Mouse (Mus musculus) heart, embryonic 11.5 days (tissue): ENCODE data around the gene Gtpbp8. TPM values are rescaled to one million over a fixed set of nuclear protein-coding genes. Genes with fewer than 3 reads are reported as not detected.

Source experiments
- ATAC-seq: fragments of 200-750 bp; cut with Nextera tagmentation; replicated peaks from 2 replicates; pipeline ENCODE4 v1.8.0; 2017; ENCODE audit warnings: moderate library complexity; ENCODE audit not compliant: insufficient number of reproducible peaks, low FRiP score, low TSS enrichment
- H3K27ac ChIP-seq: fragments of 300-500 bp; sonication (generic); 2 replicates; pipeline ENCODE4 v1.5.1; 2014; ENCODE audit warnings: mild to moderate bottlenecking, low read depth, low read length
- H3K27me3 ChIP-seq: fragments of 300-500 bp; sonication (generic); 2 replicates; pipeline ENCODE4 v1.6.1; 2014; ENCODE audit warnings: mild to moderate bottlenecking, low read length, mixed read lengths; ENCODE audit not compliant: control insufficient read depth, insufficient read depth
- H3K36me3 ChIP-seq: fragments of 300-500 bp; sonication (generic); 2 replicates; pipeline ENCODE4 v1.6.1; 2014; ENCODE audit warnings: mild to moderate bottlenecking, low read length, moderate library complexity, mixed read lengths; ENCODE audit not compliant: control insufficient read depth, insufficient read depth
- H3K4me1 ChIP-seq: fragments of 300-500 bp; sonication (generic); 2 replicates; pipeline ENCODE4 v1.6.1; 2014; ENCODE audit warnings: low read length; ENCODE audit not compliant: control insufficient read depth, insufficient read depth
- H3K4me2 ChIP-seq: fragments of 300-500 bp; sonication (generic); 2 replicates; pipeline ENCODE4 v1.6.1; 2014; ENCODE audit warnings: mild to moderate bottlenecking, moderate library complexity
- H3K4me3 ChIP-seq: fragments of 300-500 bp; sonication (generic); 2 replicates; pipeline ENCODE4 v1.5.1; 2014; ENCODE audit warnings: low read depth, low read length
- H3K9ac ChIP-seq: fragments of 300-500 bp; sonication (generic); 2 replicates; pipeline ENCODE4 v1.6.1; 2014; ENCODE audit warnings: mild to moderate bottlenecking, low read depth, low read length, moderate library complexity
- H3K9me3 ChIP-seq: fragments of 300-500 bp; sonication (generic); replicated peaks from 2 replicates; pipeline ENCODE4 v1.6.1; 2016; ENCODE audit warnings: low read length; ENCODE audit not compliant: control insufficient read depth
- WGBS: fragments of 180-500 bp; shearing (Covaris S2); extraction: QIAGEN DNeasy Blood & Tissue Kit; methylation state at CpG from one replicate; pipeline ENCODE4 v1.1.7; 2014; ENCODE audit not compliant: insufficient replicate concordance; 5-methylcytosine and 5-hydroxymethylcytosine counted together
- polyA plus RNA-seq: library from polyadenylated mRNA; unstranded; fragments of >200 nt; fragmentation: Nextera tagmentation; extraction: Ambion mirVana; gene quantifications from 2 replicates; pipeline ENCODE4 v1.2.1, GENCODE M21; 2014

Gene Gtpbp8
- 22.2 and 24.8 TPM in 2 replicates for polyA plus RNA-seq

GRCm38 (mm10) chr16:44745866-44746562, at the start of gene Gtpbp8:
Gtpbp8 (minus strand) TSS chr16:44746363.
- WGBS = under 1% methylated on average over 47 of the region's 47 CpGs
- peaks cover 8% of the 10 kb centered on the region for H3K36me3 ChIP-seq
- peak within 1 kb of the TSS; percentile 89 for H3K4me2 ChIP-seq

GRCm38 (mm10) chr16:44794416-44794815, 48.3 kb upstream of the Gtpbp8 start:
- no peak for ATAC-seq
- no peaks in the 10 kb centered on the region for H3K27me3 ChIP-seq
- H3K4me3 ChIP-seq = no peak overlapping the region
- no peaks in the 10 kb centered on the region for H3K36me3 ChIP-seq
- H3K4me2 ChIP-seq = no peak overlapping the region
- no peaks in the 10 kb centered on the region for H3K4me1 ChIP-seq
- H3K9ac ChIP-seq = no peak overlapping the region
- no peaks in the 10 kb centered on the region for H3K9me3 ChIP-seq
- no peak overlapping the region for H3K27ac ChIP-seq

More at GRCm38 (mm10) chr16:44745866-44746562, at the start of gene Gtpbp8:
- Histone ChIP-seq H3K9me3 (no peaks in the 10 kb centered on the region), H3K4me3 (peak within 1 kb of the TSS; percentile 89), H3K4me1 (peaks cover 8% of the 10 kb centered on the region; the same call in 1 of the 2 replicates), H3K27me3 (no peaks in the 10 kb centered on the region), H3K27ac (peak within 1 kb of the TSS; percentile 94), H3K9ac (peak within 1 kb of the TSS; percentile 89)
- peak; percentile 87 for ATAC-seq

DNA sequence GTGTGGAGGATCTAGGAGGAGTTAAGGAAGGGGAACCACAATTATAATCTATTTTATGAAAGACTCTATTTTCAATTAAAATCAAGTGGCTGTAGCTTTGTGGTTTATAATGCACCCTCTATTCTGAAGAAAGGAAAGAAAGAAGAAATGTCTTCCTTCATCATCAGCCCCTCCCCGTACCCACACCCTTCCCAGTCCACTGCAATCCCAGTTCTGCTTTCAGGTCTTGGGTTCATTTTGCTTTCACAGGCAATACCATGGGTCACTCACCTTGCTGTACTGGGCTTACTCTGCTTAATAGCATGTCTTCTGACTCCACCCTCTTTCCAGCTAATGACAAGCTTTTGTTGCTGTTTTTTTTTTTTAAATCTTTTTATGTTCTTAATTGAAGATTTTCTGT, 40.8 kb upstream of the Gtpbp8 start:
- no peak overlapping the region for H3K4me3 ChIP-seq
- ATAC-seq = no peak
- H3K4me1 ChIP-seq = no peaks in the 10 kb centered on the region

DNA sequence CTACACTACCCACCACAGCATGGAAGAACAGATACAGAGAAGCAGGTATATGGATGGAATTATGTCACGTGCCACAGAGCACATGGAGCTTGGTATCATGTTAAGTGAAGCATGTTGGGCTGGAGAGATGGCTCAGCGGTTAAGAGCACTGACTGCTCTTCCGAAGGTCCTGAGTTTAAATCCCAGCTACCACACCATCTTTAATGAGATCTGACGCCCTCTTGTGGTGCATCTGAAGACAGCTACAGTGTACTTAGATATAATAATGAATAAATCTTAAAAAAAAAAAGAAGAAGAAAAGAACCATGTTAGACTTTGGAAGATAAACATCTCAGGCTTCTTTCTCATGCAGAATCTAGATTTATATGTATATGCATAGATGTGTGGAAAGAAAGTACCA, 34.6 kb upstream of the Gtpbp8 start:
- Histone ChIP-seq H3K36me3 (no peaks in the 10 kb centered on the region), H3K9me3 (no peaks in the 10 kb centered on the region), H3K4me2 (no peak overlapping the region), H3K4me3 (no peak overlapping the region), H3K27me3 (no peaks in the 10 kb centered on the region), H3K27ac (no peak overlapping the region), H3K9ac (no peak overlapping the region), H3K4me1 (no peaks in the 10 kb centered on the region)
- 70% methylated on average over 4 of the region's 4 CpGs for WGBS
- ATAC-seq = no peak

More for the DNA sequence above, 40.8 kb upstream of the Gtpbp8 start:
- 64% methylated on average over 1 of the region's 1 CpGs for WGBS
- Histone ChIP-seq H3K4me2 (no peak overlapping the region), H3K27ac (no peak overlapping the region), H3K9ac (no peak overlapping the region), H3K9me3 (no peaks in the 10 kb centered on the region), H3K27me3 (no peaks in the 10 kb centered on the region), H3K36me3 (no peaks in the 10 kb centered on the region)

- H3K36me3 ChIP-seq = no peaks in the 10 kb centered on the region
- no peaks in the 10 kb centered on the region for H3K4me1 ChIP-seq
- no peaks in the 10 kb centered on the region for H3K9me3 ChIP-seq
- ATAC-seq = no peak
- H3K9ac ChIP-seq = no peak overlapping the region
- no peaks in the 10 kb centered on the region for H3K27me3 ChIP-seq
- H3K4me2 ChIP-seq = no peak overlapping the region
- H3K27ac ChIP-seq = no peak overlapping the region
- no peak overlapping the region for H3K4me3 ChIP-seq
- 82% methylated on average over 5 of the region's 5 CpGs for WGBS
Observed at GRCm38 (mm10) chr16:44779494-44779893, 33.3 kb upstream of the Gtpbp8 start.

GRCm38 (mm10) chr16:44778538-44779147, 32.5 kb upstream of the Gtpbp8 start:
- Histone ChIP-seq H3K9ac (no peak overlapping the region), H3K9me3 (no peaks in the 10 kb centered on the region), H3K27me3 (no peaks in the 10 kb centered on the region), H3K4me2 (no peak overlapping the region; the same call in 1 of the 2 replicates), H3K36me3 (no peaks in the 10 kb centered on the region), H3K4me1 (no peaks in the 10 kb centered on the region), H3K27ac (no peak overlapping the region), H3K4me3 (no peak overlapping the region)
- WGBS = 65% methylated on average over 17 of the region's 17 CpGs
- no peak for ATAC-seq

- H3K4me2 ChIP-seq = no peak overlapping the region
- H3K27ac ChIP-seq = no peak overlapping the region
- no peaks in the 10 kb centered on the region for H3K27me3 ChIP-seq
- no peaks in the 10 kb centered on the region for H3K36me3 ChIP-seq
- H3K4me3 ChIP-seq = no peak overlapping the region
- no peak overlapping the region for H3K9ac ChIP-seq
- ATAC-seq = no peak
- WGBS = 83% methylated on average over 6 of the region's 6 CpGs
- H3K4me1 ChIP-seq = no peaks in the 10 kb centered on the region
- no peaks in the 10 kb centered on the region for H3K9me3 ChIP-seq
Observed at GRCm38 (mm10) chr16:44774201-44774600, 28.0 kb upstream of the Gtpbp8 start.

- Histone ChIP-seq H3K9me3 (no peaks in the 10 kb centered on the region), H3K4me2 (no peak overlapping the region), H3K4me3 (no peak overlapping the region), H3K4me1 (no peaks in the 10 kb centered on the region), H3K27ac (no peak overlapping the region), H3K36me3 (no peaks in the 10 kb centered on the region), H3K9ac (no peak overlapping the region), H3K27me3 (no peaks in the 10 kb centered on the region)
- ATAC-seq = no peak
- 59% methylated on average over 3 of the region's 3 CpGs for WGBS
Observed at GRCm38 (mm10) chr16:44773673-44774072, 27.5 kb upstream of the Gtpbp8 start.

GRCm38 (mm10) chr16:44772577-44772976, 26.4 kb upstream of the Gtpbp8 start:
- no peak overlapping the region for H3K4me2 ChIP-seq
- H3K27ac ChIP-seq = no peak overlapping the region
- no peak overlapping the region for H3K4me3 ChIP-seq
- no peaks in the 10 kb centered on the region for H3K4me1 ChIP-seq
- no peaks in the 10 kb centered on the region for H3K36me3 ChIP-seq
- H3K27me3 ChIP-seq = no peaks in the 10 kb centered on the region
- WGBS = 63% methylated on average over 6 of the region's 6 CpGs
- H3K9me3 ChIP-seq = no peaks in the 10 kb centered on the region
- ATAC-seq = no peak
- no peak overlapping the region for H3K9ac ChIP-seq
